Mouse (Mus musculus): Measurements from ENCODE around the gene Rps6kl1. TPM values are rescaled to one million over a fixed set of nuclear protein-coding genes. Genes with fewer than 3 reads are reported as not detected.

Gene Rps6kl1
- polyA plus RNA-seq (2014; fragmentation: Illumina TruSeq; extraction: RNeasy Lipid Tissue Mini Kit (QIAGEN cat#74804); ENCODE audit: low read depth, low replicate concordance) = not detected

GRCm38 (mm10) chr12:85151002-85151774, at the start of gene Rps6kl1:
TSS of gene Rps6kl1 (minus strand) at chr12:85151264.

DNA sequence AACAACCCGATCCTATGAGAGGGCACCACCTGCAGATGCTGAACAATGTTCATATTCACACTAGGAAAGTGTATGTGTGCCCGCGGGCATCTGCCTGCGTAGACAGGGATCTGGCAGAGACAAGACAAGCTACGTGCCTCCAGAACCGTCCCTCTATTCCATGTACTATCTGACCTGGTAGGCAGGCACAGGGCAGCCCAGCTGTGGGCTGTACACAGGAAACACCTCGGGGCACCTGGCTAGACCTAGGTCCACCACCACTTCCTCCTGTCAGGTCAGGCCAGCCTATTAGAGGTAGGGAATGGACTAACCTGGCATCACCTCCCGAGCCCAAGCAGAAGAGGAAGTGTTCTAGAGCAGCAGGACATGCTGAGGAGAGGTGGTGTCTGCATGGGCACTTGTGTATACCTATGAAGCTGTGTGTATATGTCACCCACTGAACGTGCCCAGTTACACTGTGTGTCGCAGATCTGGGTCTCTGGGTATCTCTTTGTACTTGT, 26.7 kb upstream of the Rps6kl1 start, which contains the start of gene Pgf:
Gene Pgf, minus strand, starts transcription at position 51 of the 500 bp plus-strand sequence.

GRCm38 (mm10) chr12:85110698-85111592, 40.1 kb downstream of the Rps6kl1 start, which contains the start of the genes Prox2 and Dlst:
TSS of gene Prox2 (minus strand) at chr12:85110759.
TSS of gene Dlst (plus strand) at chr12:85110833.

Other genes with a start within 250 kb of the Rps6kl1 start
- gene Fcf1, start 180.4 kb downstream of the Rps6kl1 start, polyA plus RNA-seq (2014; fragmentation: Illumina TruSeq; extraction: RNeasy Lipid Tissue Mini Kit (QIAGEN cat#74804); ENCODE audit: low read depth, low replicate concordance) = 153 TPM
- gene Arel1, start 180.4 kb downstream of the Rps6kl1 start, polyA plus RNA-seq (2014; fragmentation: Illumina TruSeq; extraction: RNeasy Lipid Tissue Mini Kit (QIAGEN cat#74804); ENCODE audit: low read depth, low replicate concordance) = 25.5 TPM
- gene Ylpm1, start 154.9 kb downstream of the Rps6kl1 start, polyA plus RNA-seq (2014; fragmentation: Illumina TruSeq; extraction: RNeasy Lipid Tissue Mini Kit (QIAGEN cat#74804); ENCODE audit: low read depth, low replicate concordance) = 55.9 TPM
- gene Prox2, start 40.5 kb downstream of the Rps6kl1 start, polyA plus RNA-seq (2014; fragmentation: Illumina TruSeq; extraction: RNeasy Lipid Tissue Mini Kit (QIAGEN cat#74804); ENCODE audit: low read depth, low replicate concordance) = 0.41 TPM
- gene Dlst, start 40.4 kb downstream of the Rps6kl1 start, polyA plus RNA-seq (2014; fragmentation: Illumina TruSeq; extraction: RNeasy Lipid Tissue Mini Kit (QIAGEN cat#74804); ENCODE audit: low read depth, low replicate concordance) = 291 TPM
- not detected for gene Pgf, start 26.5 kb upstream of the Rps6kl1 start, polyA plus RNA-seq (2014; fragmentation: Illumina TruSeq; extraction: RNeasy Lipid Tissue Mini Kit (QIAGEN cat#74804); ENCODE audit: low read depth, low replicate concordance)
- gene Eif2b2, start 68.2 kb upstream of the Rps6kl1 start, polyA plus RNA-seq (2014; fragmentation: Illumina TruSeq; extraction: RNeasy Lipid Tissue Mini Kit (QIAGEN cat#74804); ENCODE audit: low read depth, low replicate concordance) = 4.0 TPM
- 30.3 TPM for gene Mlh3, start 119.3 kb upstream of the Rps6kl1 start, polyA plus RNA-seq (2014; fragmentation: Illumina TruSeq; extraction: RNeasy Lipid Tissue Mini Kit (QIAGEN cat#74804); ENCODE audit: low read depth, low replicate concordance)
- gene Acyp1, start 137.2 kb upstream of the Rps6kl1 start, polyA plus RNA-seq (2014; fragmentation: Illumina TruSeq; extraction: RNeasy Lipid Tissue Mini Kit (QIAGEN cat#74804); ENCODE audit: low read depth, low replicate concordance) = 32.1 TPM
- gene Zc2hc1c, start 137.3 kb upstream of the Rps6kl1 start, polyA plus RNA-seq (2014; fragmentation: Illumina TruSeq; extraction: RNeasy Lipid Tissue Mini Kit (QIAGEN cat#74804); ENCODE audit: low read depth, low replicate concordance) = 0.70 TPM
- gene Nek9, start 188.1 kb upstream of the Rps6kl1 start, polyA plus RNA-seq (2014; fragmentation: Illumina TruSeq; extraction: RNeasy Lipid Tissue Mini Kit (QIAGEN cat#74804); ENCODE audit: low read depth, low replicate concordance) = 85.3 TPM
- 518 TPM for gene Tmed10, start 223.6 kb upstream of the Rps6kl1 start, polyA plus RNA-seq (2014; fragmentation: Illumina TruSeq; extraction: RNeasy Lipid Tissue Mini Kit (QIAGEN cat#74804); ENCODE audit: low read depth, low replicate concordance)